Mouse (Mus musculus) stomach, postnatal 0 days (tissue): Measurements from ENCODE around the gene Birc7. TPM values are rescaled to one million over a fixed set of nuclear protein-coding genes. Genes with fewer than 3 reads are reported as not detected.

Experiments used
- ATAC-seq: fragments of 200-750 bp; cut with Nextera tagmentation; 2 replicates; pipeline ENCODE4 v1.8.0; 2017; ENCODE audit not compliant: low FRiP score, low TSS enrichment
- DNase-seq: peaks from one replicate; pipeline ENCODE4 v3.0.0-alpha.2; 2016; ENCODE audit warnings: low spot score
- H3K27ac ChIP-seq: fragments of 300-500 bp; sonication (generic); replicated peaks from 2 replicates; pipeline ENCODE4 v1.5.1; 2014; ENCODE audit warnings: mild to moderate bottlenecking, control low read depth
- H3K27me3 ChIP-seq: fragments of 300-500 bp; sonication (generic); 2 replicates; pipeline ENCODE4 v1.6.1; 2014; ENCODE audit warnings: low read length; ENCODE audit not compliant: control insufficient read depth, insufficient read depth
- H3K36me3 ChIP-seq: fragments of 300-500 bp; sonication (generic); 2 replicates; pipeline ENCODE4 v1.6.1; 2014; ENCODE audit warnings: low read length, mixed read lengths; ENCODE audit not compliant: control insufficient read depth, insufficient read depth
- H3K4me1 ChIP-seq: fragments of 300-500 bp; sonication (generic); replicated peaks from 2 replicates; pipeline ENCODE4 v1.6.1; 2014; ENCODE audit warnings: antibody characterized with exemption; ENCODE audit not compliant: control insufficient read depth, insufficient read depth
- H3K4me2 ChIP-seq: fragments of 300-500 bp; sonication (generic); replicated peaks from 2 replicates; pipeline ENCODE4 v1.6.1; 2014; ENCODE audit warnings: low read depth, mild to moderate bottlenecking, control low read depth, moderate library complexity
- H3K4me3 ChIP-seq: fragments of 300-500 bp; sonication (generic); 2 replicates; pipeline ENCODE4 v1.5.1; 2014; ENCODE audit warnings: low read depth, low read length, control low read depth
- H3K9ac ChIP-seq: fragments of 300-500 bp; sonication (generic); 2 replicates; pipeline ENCODE4 v1.6.1; 2014; ENCODE audit warnings: mild to moderate bottlenecking, low read length, control low read depth, mixed read lengths
- H3K9me3 ChIP-seq: fragments of 300-500 bp; sonication (generic); 2 replicates; pipeline ENCODE4 v1.6.1; 2016; ENCODE audit warnings: low read length; ENCODE audit not compliant: control insufficient read depth
- CTCF ChIP-seq: IDR thresholded peaks from 2 replicates; pipeline ENCODE4 v1.5.1; 2016; ENCODE audit warnings: antibody characterized with exemption, low read depth, mild to moderate bottlenecking, moderate library complexity
- EP300 ChIP-seq: optimal IDR thresholded peaks from 2 replicates; pipeline ENCODE3; 2016; ENCODE audit warnings: antibody characterized with exemption
- WGBS: fragments of 180-500 bp; shearing (Covaris S2); extraction: QIAGEN DNeasy Blood & Tissue Kit; methylation state at CpG from one replicate; pipeline ENCODE4 v1.1.7; 2014; 5-methylcytosine and 5-hydroxymethylcytosine counted together
- microRNA-seq: library from miRNA; unstranded; fragments of <30 nt; microRNA quantifications from one replicate; pipeline ENCODE4, GENCODE M21; 2016
- polyA plus RNA-seq: library from polyadenylated mRNA; unstranded; fragments of >200 nt; fragmentation: Nextera tagmentation; extraction: Ambion mirVana; gene quantifications from 2 replicates; pipeline ENCODE4 v1.2.1, GENCODE M21; 2015

The Birc7 gene
- polyA plus RNA-seq, 1 experiment from 2014 or later: 0.06 TPM

DNA sequence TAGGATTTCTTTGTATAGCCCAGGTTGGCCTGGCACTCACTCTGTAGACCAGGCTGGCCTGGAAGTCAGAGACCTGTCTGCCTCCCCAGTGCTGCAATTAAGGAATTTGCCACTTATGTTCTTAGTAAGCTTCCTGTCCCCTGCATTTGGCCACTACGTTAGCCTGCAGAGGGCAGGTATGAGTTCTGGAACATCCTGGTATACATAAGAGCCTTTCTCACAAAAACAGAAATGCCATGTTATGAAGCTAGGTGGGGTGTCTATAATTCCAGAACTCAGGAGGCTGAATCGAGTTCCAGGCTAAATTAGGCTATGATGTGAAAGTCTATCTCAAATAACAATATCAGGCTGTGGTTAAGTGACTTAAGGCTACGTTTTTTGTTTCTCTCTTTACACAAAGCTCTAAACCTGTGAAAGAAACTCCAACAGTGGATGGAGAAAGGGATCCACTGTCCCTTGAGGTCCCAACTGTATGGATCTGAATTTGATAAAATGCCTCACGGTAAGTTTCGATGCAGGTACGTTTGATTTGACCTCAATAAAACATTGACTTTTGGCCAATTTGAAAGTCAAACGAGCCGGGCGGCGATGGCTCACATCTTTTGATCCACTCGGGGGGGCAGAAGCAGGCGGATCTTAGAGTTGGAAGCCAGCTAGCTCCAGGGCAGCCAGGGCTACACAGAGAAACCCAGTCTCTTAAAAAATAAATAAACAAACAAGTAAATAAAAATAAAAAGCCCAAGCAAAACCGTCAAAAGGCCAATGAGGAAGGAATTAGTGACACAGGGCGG lies 37.5 kb downstream of the Birc7 start:
- peaks cover under 1% of the 10 kb centered on the region; the same call in 1 of the 2 replicates for H3K36me3 ChIP-seq
- peak; percentile 36; the same call in 1 of the 2 replicates for ATAC-seq

DNA sequence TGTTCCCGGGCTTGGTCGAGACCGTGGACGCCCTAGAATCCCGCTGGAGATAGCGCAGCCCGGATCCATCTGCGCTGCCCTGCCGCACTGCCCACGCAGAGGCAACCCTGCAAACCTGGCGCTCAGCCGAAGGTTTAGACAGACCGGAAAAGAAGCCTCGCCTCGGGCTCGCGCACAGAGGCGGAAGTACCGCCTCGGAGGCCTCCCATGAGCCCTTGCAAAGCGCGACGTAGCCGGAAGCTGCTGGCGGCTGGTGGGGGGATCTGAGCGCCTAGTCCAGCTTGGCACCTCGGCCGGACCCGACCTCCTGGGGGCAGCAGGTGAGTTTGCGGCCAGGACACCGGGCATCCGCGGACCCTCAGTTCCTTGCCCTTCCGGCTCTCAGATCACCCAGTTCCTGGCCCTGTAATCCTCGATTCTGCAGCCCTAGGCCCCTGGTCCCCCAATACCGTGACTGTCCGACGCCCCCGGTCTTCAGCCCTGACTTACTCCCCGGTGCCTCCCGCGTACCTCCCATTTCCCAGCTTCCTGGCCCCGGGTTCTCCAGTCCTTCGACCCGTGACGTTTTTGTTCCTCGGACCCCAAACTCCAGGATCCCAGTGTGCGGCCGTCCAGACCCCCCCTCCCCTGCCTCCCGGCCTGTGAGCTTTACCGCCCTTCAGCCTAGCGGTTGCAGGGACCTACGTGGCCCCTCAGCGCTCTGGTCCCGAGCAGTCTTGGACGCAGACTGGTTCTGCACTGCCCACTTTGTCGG lies 38.4 kb downstream of the Birc7 start, which contains the start of gene Arfgap1:
Gene Arfgap1 (plus strand): TSS at position 216 of the 754 bp plus-strand sequence.
- Histone ChIP-seq H3K4me2 (peak within 1 kb of the TSS; percentile 80), H3K27me3 (no peaks in the 10 kb centered on the region), H3K9ac (peak within 1 kb of the TSS; percentile 97), H3K27ac (peak within 1 kb of the TSS; percentile 95), H3K9me3 (no peaks in the 10 kb centered on the region), H3K4me3 (peak within 1 kb of the TSS; percentile 90), H3K36me3 (peaks cover 10% of the 10 kb centered on the region), H3K4me1 (no peaks in the 10 kb centered on the region; the same call in 1 of the 2 replicates)
- DNase-seq (peak; percentile 93), ATAC-seq (peak; percentile 87)
- under 1% methylated on average over 57 of the region's 57 CpGs for WGBS
- TF ChIP-seq EP300 (no peak), CTCF (no peak; the same call in 1 of the 2 replicates)

More for the DNA sequence above, 37.5 kb downstream of the Birc7 start:
- Histone ChIP-seq H3K4me2 (peak overlapping the region; percentile 80), H3K9me3 (no peaks in the 10 kb centered on the region), H3K9ac (peak overlapping the region; percentile 97), H3K27ac (peak overlapping the region; percentile 95), H3K27me3 (no peaks in the 10 kb centered on the region), H3K4me3 (peak overlapping the region; percentile 90), H3K4me1 (no peaks in the 10 kb centered on the region; the same call in 1 of the 2 replicates)
- WGBS: 6% methylated on average over 14 of the region's 14 CpGs
- DNase-seq: peak; percentile 48
- TF ChIP-seq EP300 (no peak), CTCF (peak; percentile 74)

DNA sequence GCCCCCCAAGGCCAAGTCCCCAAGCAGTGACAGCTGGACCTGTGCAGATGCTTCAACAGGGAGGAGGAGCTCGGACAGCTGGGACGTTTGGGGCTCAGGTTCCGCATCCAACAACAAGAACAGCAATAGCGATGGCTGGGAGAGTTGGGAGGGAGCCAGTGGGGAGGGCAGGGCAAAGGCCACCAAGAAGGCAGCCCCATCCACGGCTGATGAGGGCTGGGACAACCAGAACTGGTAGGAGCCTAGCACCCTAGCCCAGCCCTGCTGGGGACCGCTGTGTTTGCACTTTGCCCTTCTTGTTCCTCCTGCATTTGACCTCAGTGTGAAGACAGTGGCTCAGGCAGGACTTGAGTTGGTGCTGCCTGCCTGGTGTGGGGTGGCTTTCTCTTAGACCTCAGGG lies 52.3 kb downstream of the Birc7 start:
- Histone ChIP-seq H3K4me3 (no peak overlapping the region), H3K9me3 (no peaks in the 10 kb centered on the region), H3K4me1 (no peaks in the 10 kb centered on the region), H3K27ac (no peak overlapping the region), H3K9ac (no peak overlapping the region), H3K27me3 (no peaks in the 10 kb centered on the region), H3K36me3 (peaks cover 45% of the 10 kb centered on the region), H3K4me2 (no peak overlapping the region)
- WGBS: 81% methylated on average over 6 of the region's 6 CpGs
- no peak for ATAC-seq
- no peak for DNase-seq
- TF ChIP-seq EP300 (no peak), CTCF (no peak)

Small RNA genes lying within 50 kb of the gene (microRNA-seq; reads per million reads assigned to microRNA genes)
- gene Mir124a-3: not detected

Other genes starting within 250 kb of the Birc7 start
- gene Dido1, start 219.0 kb upstream of the Birc7 start, polyA plus RNA-seq: 7.4 and 9.7 TPM in 2 replicates
- 59.6 and 60.7 TPM in 2 replicates for gene Gid8, start 218.9 kb upstream of the Birc7 start, polyA plus RNA-seq
- 3.0 and 3.6 TPM in 2 replicates for gene Slc17a9, start 203.8 kb upstream of the Birc7 start, polyA plus RNA-seq
- not detected in 2 replicates for gene Bhlhe23, start 152.1 kb upstream of the Birc7 start, polyA plus RNA-seq
- 26.2 and 27.6 TPM in 2 replicates for gene Ythdf1, start 8.1 kb upstream of the Birc7 start, polyA plus RNA-seq
- gene Nkain4, start 25.7 kb downstream of the Birc7 start, polyA plus RNA-seq: 42.7 and 44.0 TPM in 2 replicates
- 45.1 and 45.2 TPM in 2 replicates for gene Arfgap1, start 38.2 kb downstream of the Birc7 start, polyA plus RNA-seq
- 0.98 and 1.3 TPM in 2 replicates for gene Col20a1, start 57.5 kb downstream of the Birc7 start, polyA plus RNA-seq
- 0.18 and 0.22 TPM in 2 replicates for gene Chrna4, start 114.5 kb downstream of the Birc7 start, polyA plus RNA-seq
- 0.42 and 0.59 TPM in 2 replicates for gene Kcnq2, start 206.3 kb downstream of the Birc7 start, polyA plus RNA-seq
- gene Eef1a2, start 228.0 kb downstream of the Birc7 start, polyA plus RNA-seq: 0.40 and 0.42 TPM in 2 replicates